Mouse (Mus musculus) heart, embryonic 13.5 days (tissue): ENCODE measurements around the gene Catspere2. TPM values are rescaled to one million over a fixed set of nuclear protein-coding genes. Genes with fewer than 3 reads are reported as not detected.
A peak's percentile ranks its signal among the peaks of the same experiment; 100 is the strongest.
"Not testable (repeated sequence)": the region's sequence is repeated elsewhere in the genome, so short reads cannot be mapped to it uniquely, and the experiment has no call there.

Experiments
- ATAC-seq: fragments of 200-750 bp; cut with Nextera tagmentation; 2 replicates; pipeline ENCODE4 v1.8.0; 2017; ENCODE audit warnings: moderate TSS enrichment; ENCODE audit not compliant: insufficient number of reproducible peaks, low FRiP score, low TSS enrichment; ENCODE audit errors: extremely low read depth
- H3K27ac ChIP-seq: fragments of 300-500 bp; sonication (generic); replicated peaks from 2 replicates; pipeline ENCODE4 v1.5.1; 2015; ENCODE audit warnings: moderate library complexity, mild to moderate bottlenecking, inconsistent platforms
- H3K27me3 ChIP-seq: fragments of 300-500 bp; sonication (generic); replicated peaks from 2 replicates; pipeline ENCODE4 v1.6.1; 2015; ENCODE audit warnings: mild to moderate bottlenecking, inconsistent platforms
- H3K36me3 ChIP-seq: fragments of 300-500 bp; sonication (generic); 2 replicates; pipeline ENCODE4 v1.6.1; 2015; ENCODE audit warnings: mild to moderate bottlenecking, inconsistent platforms
- H3K4me1 ChIP-seq: fragments of 300-500 bp; sonication (generic); 2 replicates; pipeline ENCODE4 v1.6.1; 2015; ENCODE audit warnings: inconsistent platforms
- H3K4me2 ChIP-seq: fragments of 300-500 bp; sonication (generic); 2 replicates; pipeline ENCODE4 v1.6.1; 2015; ENCODE audit warnings: inconsistent platforms, mild to moderate bottlenecking, moderate library complexity
- H3K4me3 ChIP-seq: fragments of 300-500 bp; sonication (generic); 2 replicates; pipeline ENCODE4 v1.5.1; 2015; ENCODE audit warnings: moderate library complexity, mild to moderate bottlenecking, inconsistent platforms
- H3K9ac ChIP-seq: fragments of 300-500 bp; sonication (generic); 2 replicates; pipeline ENCODE4 v1.6.1; 2015; ENCODE audit warnings: inconsistent platforms, mild to moderate bottlenecking, moderate library complexity
- H3K9me3 ChIP-seq: fragments of 300-500 bp; sonication (generic); 2 replicates; pipeline ENCODE4 v1.6.1; 2016; ENCODE audit warnings: inconsistent platforms
- WGBS: fragments of 180-500 bp; shearing (Covaris S2); methylation state at CpG from one replicate; pipeline ENCODE4 v1.1.7; 2015; ENCODE audit warnings: mixed read lengths; 5-methylcytosine and 5-hydroxymethylcytosine counted together
- polyA plus RNA-seq: library from polyadenylated mRNA; unstranded; fragments of >200 nt; fragmentation: Nextera tagmentation; extraction: Ambion mirVana; gene quantifications from 2 replicates; pipeline ENCODE4 v1.2.1, GENCODE M21; 2015

The Catspere2 gene
- 0.12 and 0.22 TPM in 2 replicates for polyA plus RNA-seq

DNA sequence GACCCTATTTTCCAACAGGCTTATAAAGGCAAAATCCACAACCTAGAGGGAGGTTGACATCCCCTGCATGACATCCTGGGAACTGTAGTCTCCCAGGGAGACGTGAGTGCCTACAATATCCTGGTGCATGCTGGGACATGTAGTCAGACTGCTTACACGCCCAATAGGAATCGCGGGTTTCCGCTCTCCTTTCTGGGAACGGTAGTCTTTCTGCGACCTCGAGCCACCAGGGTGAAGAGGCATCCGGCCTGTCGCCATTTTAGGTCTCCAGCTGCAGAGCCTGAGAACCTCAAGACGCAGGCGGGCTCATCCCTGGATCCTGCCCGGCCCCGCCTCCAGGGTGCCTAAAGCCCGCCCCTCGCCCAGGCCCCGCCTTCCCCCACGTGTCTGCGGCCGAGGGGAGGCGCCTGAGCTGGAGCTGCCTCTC lies at the start of gene Catspere2:
TSS of gene Catspere2 (plus strand) at position 400 of the 427 bp plus-strand sequence.
- H3K4me3 ChIP-seq: peak within 1 kb of the TSS; percentile 72
- ATAC-seq: peak; percentile 97
- WGBS: under 1% methylated on average over 21 of the region's 21 CpGs

GRCm38 (mm10) chr1:177940422-177940977 lies 42.7 kb upstream of the Catspere2 start:
- not testable (repeated sequence) for H3K4me1 ChIP-seq, ATAC-seq, H3K4me3 ChIP-seq, H3K36me3 ChIP-seq, H3K27ac ChIP-seq, H3K9ac ChIP-seq, H3K27me3 ChIP-seq, H3K9me3 ChIP-seq, H3K4me2 ChIP-seq
- WGBS: 1% methylated on average over 3 of the region's 4 CpGs

More for the DNA sequence above, at the start of gene Catspere2:
- H3K9me3 ChIP-seq, H3K4me1 ChIP-seq, H3K27me3 ChIP-seq, H3K36me3 ChIP-seq: not testable (repeated sequence)
- H3K27ac ChIP-seq: peak within 1 kb of the TSS; percentile 56; the same call in 1 of the 2 replicates
- peak within 1 kb of the TSS; percentile 82 for H3K9ac ChIP-seq
- H3K4me2 ChIP-seq: peak within 1 kb of the TSS; percentile 68

GRCm38 (mm10) chr1:177981276-177981675 lies 1.9 kb upstream of the Catspere2 start:
- 82% methylated on average over 1 of the region's 1 CpGs for WGBS
- no peak overlapping the region for H3K4me3 ChIP-seq
- no peaks in the 10 kb centered on the region for H3K36me3 ChIP-seq
- H3K4me1 ChIP-seq: peaks cover 7% of the 10 kb centered on the region; the same call in 1 of the 2 replicates
- H3K4me2 ChIP-seq: no peak overlapping the region
- H3K9ac ChIP-seq: no peak overlapping the region
- H3K27me3 ChIP-seq: no peaks in the 10 kb centered on the region
- no peaks in the 10 kb centered on the region for H3K9me3 ChIP-seq
- ATAC-seq: no peak
- no peak overlapping the region for H3K27ac ChIP-seq

DNA sequence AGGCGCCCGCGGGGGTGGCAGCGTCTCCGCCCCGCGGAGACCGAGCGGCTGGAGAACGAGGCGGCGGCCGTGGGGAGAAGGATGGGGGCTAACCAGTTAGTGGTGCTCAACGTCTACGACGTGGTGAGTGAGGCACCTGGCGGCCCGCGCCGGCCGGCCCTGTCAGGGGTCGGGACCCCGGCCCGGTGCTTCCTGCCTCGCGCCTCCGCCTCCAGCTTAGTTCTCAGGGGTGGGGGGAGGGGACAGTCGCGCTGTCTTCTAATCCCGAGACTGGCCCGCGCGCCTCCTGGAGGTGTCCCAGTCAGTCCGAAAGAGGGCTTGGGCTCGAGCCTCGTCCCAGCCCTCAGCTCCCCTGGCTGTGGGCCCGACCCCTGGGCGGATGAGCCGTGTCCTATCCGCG lies 359 bp downstream of the Catspere2 start:
- peak overlapping the region; percentile 56; the same call in 1 of the 2 replicates for H3K27ac ChIP-seq

DNA sequence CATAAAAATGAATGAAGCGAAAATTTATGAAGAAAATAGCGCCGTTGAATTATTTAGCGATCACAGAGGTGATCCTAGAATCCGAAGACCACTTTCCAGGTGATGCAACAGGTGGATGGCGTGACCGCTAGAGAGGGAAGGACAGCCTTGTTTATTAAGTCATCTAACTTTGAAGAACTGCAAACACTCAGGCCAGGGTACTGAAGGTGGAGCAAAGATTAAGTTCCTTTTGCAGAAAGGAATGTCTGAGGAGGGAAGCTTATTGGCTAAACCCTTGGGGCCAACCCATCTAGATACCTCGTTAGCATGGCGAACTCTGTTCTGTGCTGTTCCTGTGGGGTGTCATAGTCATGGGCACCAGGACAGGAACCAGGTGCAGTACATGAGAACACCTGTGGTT lies 983 bp downstream of the Catspere2 start:
- no peak overlapping the region for H3K9ac ChIP-seq
- H3K4me3 ChIP-seq: peak overlapping the region; percentile 36
- H3K27me3 ChIP-seq: no peaks in the 10 kb centered on the region
- no peak overlapping the region for H3K27ac ChIP-seq
- WGBS: 62% methylated on average over 9 of the region's 9 CpGs
- no peaks in the 10 kb centered on the region for H3K36me3 ChIP-seq
- H3K4me2 ChIP-seq: peak overlapping the region; percentile 61
- no peaks in the 10 kb centered on the region for H3K9me3 ChIP-seq
- no peak for ATAC-seq
- peaks cover 7% of the 10 kb centered on the region; the same call in 1 of the 2 replicates for H3K4me1 ChIP-seq

More for the DNA sequence above, 359 bp downstream of the Catspere2 start:
- H3K4me1 ChIP-seq, H3K9me3 ChIP-seq, H3K36me3 ChIP-seq, H3K27me3 ChIP-seq: not testable (repeated sequence)
- WGBS: 0% methylated on average over 24 of the region's 41 CpGs
- H3K4me3 ChIP-seq: peak overlapping the region; percentile 72
- peak overlapping the region; percentile 82 for H3K9ac ChIP-seq
- H3K4me2 ChIP-seq: peak overlapping the region; percentile 68
- ATAC-seq: peak; percentile 17

DNA sequence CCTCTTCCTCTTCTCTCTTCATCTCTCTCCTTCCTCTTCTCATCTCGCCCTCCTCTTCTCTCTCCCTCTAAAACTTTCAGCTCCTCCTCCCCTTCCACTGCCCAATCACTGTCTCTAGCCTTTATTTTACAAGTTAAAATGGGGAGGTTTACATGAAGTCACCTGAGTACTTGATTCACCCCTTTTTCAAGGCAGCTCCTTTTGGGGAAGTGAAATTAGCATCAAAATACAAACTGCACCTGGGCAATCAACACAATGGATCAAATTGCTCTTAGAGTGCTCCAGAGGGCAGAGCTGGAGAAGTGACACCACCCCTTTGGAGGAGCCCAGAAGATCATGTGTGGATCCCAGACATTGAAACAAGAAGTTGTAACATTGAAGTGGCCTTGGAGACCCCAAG lies 4.3 kb downstream of the Catspere2 start:
- not testable (repeated sequence) for ATAC-seq, H3K9me3 ChIP-seq, H3K4me1 ChIP-seq, H3K4me2 ChIP-seq, H3K9ac ChIP-seq, H3K27me3 ChIP-seq, H3K27ac ChIP-seq, H3K36me3 ChIP-seq, H3K4me3 ChIP-seq
- 86% methylated on average over 1 of the region's 1 CpGs for WGBS

GRCm38 (mm10) chr1:178072798-178073197 lies 89.6 kb downstream of the Catspere2 start:
- H3K9ac ChIP-seq, H3K4me2 ChIP-seq, H3K4me3 ChIP-seq, H3K27me3 ChIP-seq, ATAC-seq, H3K4me1 ChIP-seq, H3K27ac ChIP-seq, H3K36me3 ChIP-seq, H3K9me3 ChIP-seq: not testable (repeated sequence)
- 49% methylated on average over 4 of the region's 4 CpGs for WGBS

DNA sequence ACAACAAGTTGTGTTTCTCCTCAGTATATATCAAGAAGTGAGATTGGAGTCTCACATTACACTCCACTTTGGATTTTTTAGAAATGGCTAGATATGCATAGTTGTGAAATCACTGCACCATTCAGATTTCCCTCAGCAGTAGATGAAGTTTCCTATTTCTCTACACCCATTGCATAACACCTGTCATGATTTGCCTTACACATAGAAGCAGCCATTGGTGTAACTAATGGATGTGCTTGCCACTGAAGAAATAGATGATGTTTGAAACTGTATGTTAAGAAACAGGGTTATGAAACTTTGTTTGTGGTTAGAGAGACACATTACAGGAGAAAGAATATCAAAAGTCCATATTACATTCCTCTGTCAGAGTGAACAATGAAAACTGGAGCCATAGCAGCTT lies 114.6 kb downstream of the Catspere2 start:
- not testable (repeated sequence) for ATAC-seq, H3K4me1 ChIP-seq

DNA sequence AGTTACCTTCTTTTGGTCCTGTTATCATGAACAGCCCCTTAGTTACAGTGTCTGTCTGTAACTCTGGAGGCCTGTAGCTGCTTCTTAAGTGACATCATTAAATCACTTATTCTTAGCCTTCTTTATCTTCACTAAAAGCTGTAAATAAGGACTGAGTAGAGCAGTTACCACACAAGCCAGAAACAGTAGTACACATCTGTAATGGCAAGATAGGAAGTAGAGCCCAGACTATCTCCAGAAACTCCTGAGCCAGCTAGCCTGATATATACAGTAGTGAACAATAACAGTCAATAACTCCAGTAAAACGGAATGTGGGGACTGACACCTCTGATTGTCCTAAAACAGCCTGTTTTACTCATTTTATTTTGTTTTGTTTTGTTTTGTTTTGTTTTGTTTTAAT lies 125.3 kb downstream of the Catspere2 start:
- H3K4me3 ChIP-seq, H3K4me1 ChIP-seq, H3K9ac ChIP-seq, H3K27me3 ChIP-seq, H3K27ac ChIP-seq, H3K36me3 ChIP-seq, H3K4me2 ChIP-seq, ATAC-seq, H3K9me3 ChIP-seq: not testable (repeated sequence)
- WGBS: 53% methylated on average over 1 of the region's 1 CpGs

More for the DNA sequence above, 114.6 kb downstream of the Catspere2 start:
- H3K27me3 ChIP-seq, H3K4me2 ChIP-seq, H3K4me3 ChIP-seq, H3K9ac ChIP-seq, H3K27ac ChIP-seq, H3K9me3 ChIP-seq, H3K36me3 ChIP-seq: not testable (repeated sequence)

DNA sequence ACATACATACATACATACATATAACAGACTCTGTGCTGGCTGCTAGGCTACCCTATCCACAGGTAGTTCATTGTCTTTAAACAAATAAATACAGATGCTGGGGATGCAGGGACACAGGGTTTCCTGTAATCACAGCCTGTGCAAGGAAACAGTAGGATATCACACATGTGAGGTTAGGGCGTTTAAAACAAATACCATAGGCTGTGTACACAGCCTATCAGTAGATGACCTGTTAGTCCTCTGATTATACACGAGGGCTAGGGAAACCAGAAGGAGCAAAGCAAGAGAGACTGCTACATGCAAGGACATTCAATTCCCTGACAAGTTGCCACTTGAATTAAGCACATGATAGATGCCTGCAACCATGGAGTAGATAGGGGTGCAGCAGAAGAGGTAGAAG lies 139.0 kb downstream of the Catspere2 start:
- H3K4me1 ChIP-seq, H3K27ac ChIP-seq, H3K4me2 ChIP-seq, H3K36me3 ChIP-seq, ATAC-seq, H3K9me3 ChIP-seq, H3K4me3 ChIP-seq, H3K9ac ChIP-seq, H3K27me3 ChIP-seq: not testable (repeated sequence)
- 18% methylated on average over 2 of the region's 2 CpGs for WGBS

- Histone ChIP-seq H3K9ac (no peak overlapping the region), H3K27me3 (no peaks in the 10 kb centered on the region), H3K4me3 (no peak overlapping the region), H3K27ac (no peak overlapping the region), H3K4me1 (no peaks in the 10 kb centered on the region), H3K4me2 (no peak overlapping the region), H3K9me3 (no peaks in the 10 kb centered on the region), H3K36me3 (no peaks in the 10 kb centered on the region)
- ATAC-seq: no peak
- WGBS: 84% methylated on average over 12 of the region's 12 CpGs
These were observed 151.1 kb downstream of the Catspere2 start for GRCm38 (mm10) chr1:178134288-178134687.

DNA sequence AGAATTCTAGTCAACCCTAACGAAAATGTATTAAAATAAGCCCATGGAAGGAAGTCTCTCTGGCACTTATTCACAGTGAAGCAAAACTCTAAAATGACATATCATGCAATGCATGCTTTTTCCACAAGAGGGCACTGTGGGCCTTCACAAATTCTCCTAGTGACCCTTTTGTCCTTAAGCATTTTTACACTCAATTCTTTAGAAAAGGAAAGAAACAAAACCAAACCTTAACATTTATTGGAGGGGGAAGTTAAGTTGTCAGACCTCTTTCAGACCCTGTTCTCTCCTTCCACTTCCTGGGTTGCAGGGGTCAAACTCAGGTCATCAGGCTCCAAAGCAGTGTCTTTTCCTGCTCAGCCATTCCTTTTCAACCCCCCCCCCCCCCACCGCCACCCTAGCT lies 163.3 kb downstream of the Catspere2 start:
- H3K36me3 ChIP-seq, H3K27ac ChIP-seq, H3K27me3 ChIP-seq, H3K9me3 ChIP-seq, H3K4me1 ChIP-seq, H3K9ac ChIP-seq, H3K4me2 ChIP-seq, ATAC-seq, H3K4me3 ChIP-seq: not testable (repeated sequence)
- WGBS: 18% methylated on average over 2 of the region's 2 CpGs
